Mouse (Mus musculus): ENCODE data around the gene Arid3c.

GRCm38 (mm10) chr4:41759206-41759605, 28.3 kb upstream of the Arid3c start:
- TF ChIP-seq CTCF (IDR thresholded peaks at IDR 0.05) (no peak), EP300 (IDR thresholded peaks at IDR 0.05) (no peak)

Measured in lung, postnatal 0 days (tissue).